Mouse (Mus musculus) kidney, adult 2 months (tissue): ENCODE data around the gene Klhdc10.

Experiments
- CTCF ChIP-seq: fragments of 200-500 bp; conservative IDR thresholded peaks from 2 replicates; pipeline ENCODE4 v1.5.1; 2011; ENCODE audit warnings: low read depth, mild to moderate bottlenecking, control low read depth, low read length, moderate library complexity, mixed read lengths; ENCODE audit not compliant: insufficient read depth, insufficient read length
- POLR2A ChIP-seq: fragments of 200-500 bp; IDR thresholded peaks from one replicate; pipeline ENCODE4 v1.6.1; 2011; ENCODE audit warnings: low read depth, low read length, control low read depth

- TF ChIP-seq POLR2A, result no peak
- no peak for TF ChIP-seq CTCF
These were observed 14.5 kb downstream of the Klhdc10 start for GRCm38 (mm10) chr6:30416126-30416525.
